Mouse (Mus musculus) kidney, embryonic 16.5 days (tissue): ENCODE measurements around the gene Zfp651. TPM values are rescaled to one million over a fixed set of nuclear protein-coding genes. Genes with fewer than 3 reads are reported as not detected.

Experiments
- ATAC-seq: fragments of 200-750 bp; cut with Nextera tagmentation; 2 replicates; pipeline ENCODE4 v1.8.0; 2017; ENCODE audit warnings: moderate TSS enrichment; ENCODE audit not compliant: low FRiP score, low TSS enrichment
- H3K27ac ChIP-seq: fragments of 300-500 bp; sonication (generic); 2 replicates; pipeline ENCODE4 v1.5.1; 2014; ENCODE audit warnings: low read length
- H3K27me3 ChIP-seq: fragments of 300-500 bp; sonication (generic); 2 replicates; pipeline ENCODE4 v1.6.1; 2014; ENCODE audit warnings: low read length, control low read depth, mixed read lengths; ENCODE audit not compliant: insufficient read depth
- H3K36me3 ChIP-seq: fragments of 300-500 bp; sonication (generic); 2 replicates; pipeline ENCODE4 v1.6.1; 2014; ENCODE audit warnings: low read length, control low read depth, mixed read lengths; ENCODE audit not compliant: insufficient read depth
- H3K4me1 ChIP-seq: fragments of 300-500 bp; sonication (generic); 2 replicates; pipeline ENCODE4 v1.6.1; 2014; ENCODE audit warnings: low read length, control low read depth, mixed read lengths; ENCODE audit not compliant: insufficient read depth
- H3K4me2 ChIP-seq: fragments of 300-500 bp; sonication (generic); replicated peaks from 2 replicates; pipeline ENCODE4 v1.6.1; 2014; ENCODE audit warnings: low read depth, low read length
- H3K4me3 ChIP-seq: fragments of 300-500 bp; sonication (generic); 2 replicates; pipeline ENCODE4 v1.5.1; 2014; ENCODE audit warnings: mild to moderate bottlenecking, low read length
- H3K9ac ChIP-seq: fragments of 300-500 bp; sonication (generic); replicated peaks from 2 replicates; pipeline ENCODE4 v1.6.1; 2014; ENCODE audit warnings: low read length
- H3K9me3 ChIP-seq: fragments of 300-500 bp; sonication (generic); 2 replicates; pipeline ENCODE4 v1.6.1; 2016; ENCODE audit warnings: low read length, control low read depth
- WGBS: fragments of 180-500 bp; shearing (Covaris S2); extraction: QIAGEN DNeasy Blood & Tissue Kit; methylation state at CpG from one replicate; pipeline ENCODE4 v1.1.7; 2014; 5-methylcytosine and 5-hydroxymethylcytosine counted together
- polyA plus RNA-seq: library from polyadenylated mRNA; unstranded; fragments of >200 nt; fragmentation: Nextera tagmentation; extraction: Ambion mirVana; gene quantifications from 2 replicates; pipeline ENCODE4 v1.2.1, GENCODE M21; 2015

The Zfp651 gene
- polyA plus RNA-seq, 1 experiment from 2014 or later = 9.5 TPM

GRCm38 (mm10) chr9:121741168-121741567 lies 18.0 kb upstream of the Zfp651 start:
- Histone ChIP-seq H3K27ac (no peak overlapping the region), H3K9me3 (no peaks in the 10 kb centered on the region), H3K27me3 (no peaks in the 10 kb centered on the region), H3K4me1 (no peaks in the 10 kb centered on the region), H3K36me3 (peaks cover 42% of the 10 kb centered on the region), H3K4me3 (no peak overlapping the region), H3K9ac (no peak overlapping the region), H3K4me2 (no peak overlapping the region)
- 94% methylated on average over 3 of the region's 3 CpGs for WGBS
- no peak for ATAC-seq

- Histone ChIP-seq H3K36me3 (peaks cover 65% of the 10 kb centered on the region), H3K9me3 (no peaks in the 10 kb centered on the region), H3K27me3 (no peaks in the 10 kb centered on the region), H3K9ac (no peak overlapping the region), H3K4me3 (no peak overlapping the region), H3K27ac (no peak overlapping the region), H3K4me2 (no peak overlapping the region), H3K4me1 (no peaks in the 10 kb centered on the region)
- no peak for ATAC-seq
- 89% methylated on average over 8 of the region's 8 CpGs for WGBS
Observed at GRCm38 (mm10) chr9:121744051-121744450, 15.1 kb upstream of the Zfp651 start.

GRCm38 (mm10) chr9:121752774-121753173 lies 6.4 kb upstream of the Zfp651 start:
- no peaks in the 10 kb centered on the region for H3K9me3 ChIP-seq

GRCm38 (mm10) chr9:121754624-121755023 lies 4.5 kb upstream of the Zfp651 start:
- Histone ChIP-seq H3K27me3 (no peaks in the 10 kb centered on the region), H3K27ac (no peak overlapping the region), H3K4me2 (no peak overlapping the region), H3K9me3 (no peaks in the 10 kb centered on the region), H3K4me1 (peaks cover 10% of the 10 kb centered on the region), H3K4me3 (no peak overlapping the region), H3K36me3 (peaks cover 61% of the 10 kb centered on the region), H3K9ac (no peak overlapping the region)
- 89% methylated on average over 3 of the region's 3 CpGs for WGBS
- ATAC-seq = no peak

More at GRCm38 (mm10) chr9:121752774-121753173, 6.4 kb upstream of the Zfp651 start:
- WGBS = 93% methylated on average over 9 of the region's 9 CpGs
- Histone ChIP-seq H3K4me1 (no peaks in the 10 kb centered on the region), H3K4me3 (no peak overlapping the region), H3K27ac (no peak overlapping the region), H3K4me2 (no peak overlapping the region), H3K27me3 (no peaks in the 10 kb centered on the region), H3K36me3 (peaks cover 78% of the 10 kb centered on the region), H3K9ac (no peak overlapping the region)
- ATAC-seq = no peak

GRCm38 (mm10) chr9:121756785-121757184 lies 2.3 kb upstream of the Zfp651 start:
- Histone ChIP-seq H3K9me3 (no peaks in the 10 kb centered on the region), H3K27me3 (no peaks in the 10 kb centered on the region), H3K4me3 (no peak overlapping the region), H3K36me3 (peaks cover 40% of the 10 kb centered on the region), H3K4me1 (peaks cover 18% of the 10 kb centered on the region), H3K9ac (no peak overlapping the region), H3K4me2 (no peak overlapping the region), H3K27ac (no peak overlapping the region)
- 88% methylated on average over 3 of the region's 3 CpGs for WGBS
- no peak for ATAC-seq

GRCm38 (mm10) chr9:121757432-121757831 lies 1.7 kb upstream of the Zfp651 start:
- peaks cover 37% of the 10 kb centered on the region for H3K36me3 ChIP-seq
- ATAC-seq = no peak

GRCm38 (mm10) chr9:121757835-121758814 lies 1.0 kb upstream of the Zfp651 start:
- Histone ChIP-seq H3K4me2 (peak overlapping the region; percentile 98), H3K4me1 (peaks cover 18% of the 10 kb centered on the region), H3K9me3 (no peaks in the 10 kb centered on the region), H3K9ac (peak overlapping the region; percentile 94), H3K27ac (no peak overlapping the region), H3K36me3 (peaks cover 39% of the 10 kb centered on the region), H3K27me3 (no peaks in the 10 kb centered on the region), H3K4me3 (peak overlapping the region; percentile 85)
- 0 out of 2 replicates have a peak, but pooled peaks have one; percentile 0 for ATAC-seq
- 53% methylated on average over 10 of the region's 10 CpGs for WGBS

More at GRCm38 (mm10) chr9:121757432-121757831, 1.7 kb upstream of the Zfp651 start:
- peaks cover 18% of the 10 kb centered on the region for H3K4me1 ChIP-seq
- H3K9me3 ChIP-seq = no peaks in the 10 kb centered on the region
- H3K4me3 ChIP-seq = no peak overlapping the region
- H3K27me3 ChIP-seq = no peaks in the 10 kb centered on the region
- 57% methylated on average over 3 of the region's 3 CpGs for WGBS
- H3K4me2 ChIP-seq = no peak overlapping the region
- H3K27ac ChIP-seq = no peak overlapping the region
- H3K9ac ChIP-seq = no peak overlapping the region

- WGBS = 1% methylated on average over 43 of the region's 43 CpGs
- peak overlapping the region; percentile 98 for H3K4me2 ChIP-seq
- H3K4me3 ChIP-seq = peak overlapping the region; percentile 85
- H3K36me3 ChIP-seq = peaks cover 33% of the 10 kb centered on the region; the same call in 1 of the 2 replicates
- peaks cover 18% of the 10 kb centered on the region for H3K4me1 ChIP-seq
- no peaks in the 10 kb centered on the region for H3K9me3 ChIP-seq
- peak overlapping the region; percentile 93 for H3K27ac ChIP-seq
- H3K9ac ChIP-seq = peak overlapping the region; percentile 94
- no peaks in the 10 kb centered on the region for H3K27me3 ChIP-seq
- ATAC-seq = peak; percentile 75
Observed at GRCm38 (mm10) chr9:121760271-121761090, 1.4 kb downstream of the Zfp651 start.

GRCm38 (mm10) chr9:121761091-121761665 lies 2.0 kb downstream of the Zfp651 start:
- Histone ChIP-seq H3K27ac (no peak overlapping the region), H3K9ac (peak overlapping the region; percentile 94), H3K9me3 (no peaks in the 10 kb centered on the region), H3K4me2 (peak overlapping the region; percentile 98), H3K36me3 (peaks cover 36% of the 10 kb centered on the region; the same call in 1 of the 2 replicates), H3K4me1 (peaks cover 18% of the 10 kb centered on the region), H3K27me3 (no peaks in the 10 kb centered on the region), H3K4me3 (peak overlapping the region; percentile 85)
- no peak for ATAC-seq
- WGBS = 61% methylated on average over 10 of the region's 10 CpGs
